Mouse (Mus musculus): Measurements from ENCODE around the gene Sh3bgrl. TPM values are rescaled to one million over a fixed set of nuclear protein-coding genes. Genes with fewer than 3 reads are reported as not detected.

Gene Sh3bgrl
- polyA plus RNA-seq, 1 experiment from 2014 or later = 170 TPM

- WGBS = 70% methylated on average over 2 of the region's 2 CpGs
- no peaks in the 10 kb centered on the region for H3K27me3 ChIP-seq (ENCODE audit: control insufficient read depth, insufficient read depth, low read length)
- H3K9me3 ChIP-seq (ENCODE audit: control insufficient read depth, low read length) = no peaks in the 10 kb centered on the region
- H3K27ac ChIP-seq (replicated peaks; ENCODE audit: low read depth, low read length) = no peak overlapping the region
- H3K36me3 ChIP-seq (ENCODE audit: control insufficient read depth, insufficient read depth, low read length) = no peaks in the 10 kb centered on the region
- DNase-seq (ENCODE audit: low spot score) (no peak), ATAC-seq (ENCODE audit: insufficient number of reproducible peaks, low FRiP score, low TSS enrichment, low read depth) (no peak)
- H3K4me3 ChIP-seq (ENCODE audit: low read depth, low read length) = no peak overlapping the region
- no peak overlapping the region for H3K9ac ChIP-seq (ENCODE audit: low read length)
- no peak overlapping the region for H3K4me2 ChIP-seq (ENCODE audit: low read depth, severe bottlenecking)
- no peaks in the 10 kb centered on the region for H3K4me1 ChIP-seq (ENCODE audit: control insufficient read depth, insufficient read depth, low read length)
Measured at GRCm38 (mm10) chrX:109137295-109137694, 42.1 kb downstream of the Sh3bgrl start.

GRCm38 (mm10) chrX:109141337-109141870 is 46.2 kb downstream of the Sh3bgrl start:
- Histone ChIP-seq H3K9me3 (ENCODE audit: control insufficient read depth, low read length) (no peaks in the 10 kb centered on the region), H3K36me3 (ENCODE audit: control insufficient read depth, insufficient read depth, low read length) (no peaks in the 10 kb centered on the region), H3K9ac (ENCODE audit: low read length) (no peak overlapping the region), H3K4me1 (ENCODE audit: control insufficient read depth, insufficient read depth, low read length) (no peaks in the 10 kb centered on the region), H3K4me3 (ENCODE audit: low read depth, low read length) (no peak overlapping the region), H3K27ac (replicated peaks; ENCODE audit: low read depth, low read length) (no peak overlapping the region), H3K27me3 (ENCODE audit: control insufficient read depth, insufficient read depth, low read length) (no peaks in the 10 kb centered on the region), H3K4me2 (ENCODE audit: low read depth, severe bottlenecking) (no peak overlapping the region)
- DNase-seq (ENCODE audit: low spot score) (no peak), ATAC-seq (ENCODE audit: insufficient number of reproducible peaks, low FRiP score, low TSS enrichment, low read depth) (no peak)
- 80% methylated on average over 1 of the region's 1 CpGs for WGBS

- H3K4me2 ChIP-seq (ENCODE audit: low read depth, severe bottlenecking) = no peak overlapping the region
- no peaks in the 10 kb centered on the region for H3K9me3 ChIP-seq (ENCODE audit: control insufficient read depth, low read length)
- H3K4me3 ChIP-seq (ENCODE audit: low read depth, low read length) = no peak overlapping the region
- no peaks in the 10 kb centered on the region for H3K4me1 ChIP-seq (ENCODE audit: control insufficient read depth, insufficient read depth, low read length)
- no peak overlapping the region for H3K27ac ChIP-seq (replicated peaks; ENCODE audit: low read depth, low read length)
- 70% methylated on average over 4 of the region's 4 CpGs for WGBS
- H3K27me3 ChIP-seq (ENCODE audit: control insufficient read depth, insufficient read depth, low read length) = no peaks in the 10 kb centered on the region
- no peak for ATAC-seq (ENCODE audit: insufficient number of reproducible peaks, low FRiP score, low TSS enrichment, low read depth)
- no peak for DNase-seq (ENCODE audit: low spot score)
- H3K36me3 ChIP-seq (ENCODE audit: control insufficient read depth, insufficient read depth, low read length) = no peaks in the 10 kb centered on the region
- H3K9ac ChIP-seq (ENCODE audit: low read length) = no peak overlapping the region
Measured at GRCm38 (mm10) chrX:109142281-109142680, 47.1 kb downstream of the Sh3bgrl start.

GRCm38 (mm10) chrX:109145779-109146178 is 50.6 kb downstream of the Sh3bgrl start:
- no peaks in the 10 kb centered on the region for H3K27me3 ChIP-seq (ENCODE audit: control insufficient read depth, insufficient read depth, low read length)
- no peaks in the 10 kb centered on the region for H3K4me1 ChIP-seq (ENCODE audit: control insufficient read depth, insufficient read depth, low read length)
- ATAC-seq (ENCODE audit: insufficient number of reproducible peaks, low FRiP score, low TSS enrichment, low read depth) = no peak
- no peak overlapping the region for H3K27ac ChIP-seq (replicated peaks; ENCODE audit: low read depth, low read length)
- H3K4me3 ChIP-seq (ENCODE audit: low read depth, low read length) = no peak overlapping the region
- 91% methylated on average over 6 of the region's 6 CpGs for WGBS
- H3K9ac ChIP-seq (ENCODE audit: low read length) = no peak overlapping the region
- no peak for DNase-seq (ENCODE audit: low spot score)
- H3K9me3 ChIP-seq (ENCODE audit: control insufficient read depth, low read length) = no peaks in the 10 kb centered on the region
- no peak overlapping the region for H3K4me2 ChIP-seq (ENCODE audit: low read depth, severe bottlenecking)
- no peaks in the 10 kb centered on the region for H3K36me3 ChIP-seq (ENCODE audit: control insufficient read depth, insufficient read depth, low read length)

- WGBS = 89% methylated on average over 3 of the region's 3 CpGs
Measured at GRCm38 (mm10) chrX:109147108-109147507, 51.9 kb downstream of the Sh3bgrl start.

GRCm38 (mm10) chrX:109151228-109151627 is 56.1 kb downstream of the Sh3bgrl start:
- Histone ChIP-seq H3K4me3 (ENCODE audit: low read depth, low read length) (no peak overlapping the region), H3K4me2 (ENCODE audit: low read depth, severe bottlenecking) (no peak overlapping the region), H3K4me1 (ENCODE audit: control insufficient read depth, insufficient read depth, low read length) (no peaks in the 10 kb centered on the region), H3K9ac (ENCODE audit: low read length) (no peak overlapping the region), H3K36me3 (ENCODE audit: control insufficient read depth, insufficient read depth, low read length) (no peaks in the 10 kb centered on the region), H3K9me3 (ENCODE audit: control insufficient read depth, low read length) (no peaks in the 10 kb centered on the region), H3K27ac (replicated peaks; ENCODE audit: low read depth, low read length) (no peak overlapping the region), H3K27me3 (ENCODE audit: control insufficient read depth, insufficient read depth, low read length) (no peaks in the 10 kb centered on the region)
- 89% methylated on average over 2 of the region's 2 CpGs for WGBS
- no peak for ATAC-seq (ENCODE audit: insufficient number of reproducible peaks, low FRiP score, low TSS enrichment, low read depth)
- DNase-seq (ENCODE audit: low spot score) = no peak

More at GRCm38 (mm10) chrX:109147108-109147507, 51.9 kb downstream of the Sh3bgrl start:
- H3K9ac ChIP-seq (ENCODE audit: low read length) = no peak overlapping the region
- no peak overlapping the region for H3K4me3 ChIP-seq (ENCODE audit: low read depth, low read length)
- H3K4me2 ChIP-seq (ENCODE audit: low read depth, severe bottlenecking) = no peak overlapping the region
- H3K36me3 ChIP-seq (ENCODE audit: control insufficient read depth, insufficient read depth, low read length) = no peaks in the 10 kb centered on the region
- no peaks in the 10 kb centered on the region for H3K27me3 ChIP-seq (ENCODE audit: control insufficient read depth, insufficient read depth, low read length)
- no peaks in the 10 kb centered on the region for H3K9me3 ChIP-seq (ENCODE audit: control insufficient read depth, low read length)
- DNase-seq (ENCODE audit: low spot score) (no peak), ATAC-seq (ENCODE audit: insufficient number of reproducible peaks, low FRiP score, low TSS enrichment, low read depth) (no peak)
- no peak overlapping the region for H3K27ac ChIP-seq (replicated peaks; ENCODE audit: low read depth, low read length)
- no peaks in the 10 kb centered on the region for H3K4me1 ChIP-seq (ENCODE audit: control insufficient read depth, insufficient read depth, low read length)

- no peak overlapping the region for H3K4me3 ChIP-seq (ENCODE audit: low read depth, low read length)
Measured at GRCm38 (mm10) chrX:109160326-109160725, 65.2 kb downstream of the Sh3bgrl start.

GRCm38 (mm10) chrX:109160901-109161300 is 65.7 kb downstream of the Sh3bgrl start:
- Histone ChIP-seq H3K9ac (ENCODE audit: low read length) (no peak overlapping the region), H3K4me1 (ENCODE audit: control insufficient read depth, insufficient read depth, low read length) (no peaks in the 10 kb centered on the region), H3K27me3 (ENCODE audit: control insufficient read depth, insufficient read depth, low read length) (no peaks in the 10 kb centered on the region), H3K36me3 (ENCODE audit: control insufficient read depth, insufficient read depth, low read length) (no peaks in the 10 kb centered on the region), H3K27ac (replicated peaks; ENCODE audit: low read depth, low read length) (no peak overlapping the region), H3K4me3 (ENCODE audit: low read depth, low read length) (no peak overlapping the region), H3K4me2 (ENCODE audit: low read depth, severe bottlenecking) (no peak overlapping the region), H3K9me3 (ENCODE audit: control insufficient read depth, low read length) (no peaks in the 10 kb centered on the region)
- WGBS = 83% methylated on average over 4 of the region's 4 CpGs
- no peak for ATAC-seq (ENCODE audit: insufficient number of reproducible peaks, low FRiP score, low TSS enrichment, low read depth)
- DNase-seq (ENCODE audit: low spot score) = no peak

More at GRCm38 (mm10) chrX:109160326-109160725, 65.2 kb downstream of the Sh3bgrl start:
- WGBS = 100% methylated on average over 1 of the region's 1 CpGs
- Histone ChIP-seq H3K4me2 (ENCODE audit: low read depth, severe bottlenecking) (no peak overlapping the region), H3K27ac (replicated peaks; ENCODE audit: low read depth, low read length) (no peak overlapping the region), H3K9ac (ENCODE audit: low read length) (no peak overlapping the region), H3K9me3 (ENCODE audit: control insufficient read depth, low read length) (no peaks in the 10 kb centered on the region), H3K4me1 (ENCODE audit: control insufficient read depth, insufficient read depth, low read length) (no peaks in the 10 kb centered on the region), H3K36me3 (ENCODE audit: control insufficient read depth, insufficient read depth, low read length) (no peaks in the 10 kb centered on the region), H3K27me3 (ENCODE audit: control insufficient read depth, insufficient read depth, low read length) (no peaks in the 10 kb centered on the region)
- DNase-seq (ENCODE audit: low spot score) (no peak), ATAC-seq (ENCODE audit: insufficient number of reproducible peaks, low FRiP score, low TSS enrichment, low read depth) (no peak)

- Histone ChIP-seq H3K9ac (ENCODE audit: low read length) (no peak overlapping the region), H3K27ac (replicated peaks; ENCODE audit: low read depth, low read length) (no peak overlapping the region), H3K4me3 (ENCODE audit: low read depth, low read length) (no peak overlapping the region), H3K9me3 (ENCODE audit: control insufficient read depth, low read length) (no peaks in the 10 kb centered on the region), H3K36me3 (ENCODE audit: control insufficient read depth, insufficient read depth, low read length) (no peaks in the 10 kb centered on the region), H3K27me3 (ENCODE audit: control insufficient read depth, insufficient read depth, low read length) (no peaks in the 10 kb centered on the region), H3K4me1 (ENCODE audit: control insufficient read depth, insufficient read depth, low read length) (no peaks in the 10 kb centered on the region), H3K4me2 (ENCODE audit: low read depth, severe bottlenecking) (no peak overlapping the region)
- WGBS = 79% methylated on average over 2 of the region's 2 CpGs
- DNase-seq (ENCODE audit: low spot score) (no peak), ATAC-seq (ENCODE audit: insufficient number of reproducible peaks, low FRiP score, low TSS enrichment, low read depth) (no peak)
Measured at GRCm38 (mm10) chrX:109175038-109175437, 79.9 kb downstream of the Sh3bgrl start.
